In genomic region chr9:64926201-64926991, GRCm38 (mm10) we compare ENCODE assay signal across 8 mouse cellular contexts. TPM values are rescaled to one million over a fixed set of nuclear protein-coding genes. Genes with fewer than 3 reads are reported as not detected.
DNase-seq lines count a peak whose midpoint lies in the region; ATAC-seq and TF ChIP-seq lines count a peak whose summit lies in the region.

No protein-coding gene starts in this region.

- no peaks in the 10 kb centered on the region for H3K9me3 ChIP-seq in midbrain, embryonic 15.5 days
- H3K9me3 ChIP-seq in midbrain, embryonic 10.5 days (replicated peaks) = no peaks in the 10 kb centered on the region

- TF ChIP-seq POLR2A in myocyte (IDR thresholded peaks at IDR 0.05; ENCODE audit: insufficient read length, low read depth) = no peak
- no peak for TF ChIP-seq POLR2A in thymus, adult 2 months (IDR thresholded peaks at IDR 0.05; ENCODE audit: control insufficient read depth, extremely low read depth, insufficient read depth, low read length, poor library complexity)

- H3K4me1 ChIP-seq in midbrain, embryonic 15.5 days = peaks cover 4% of the 10 kb centered on the region; the same call in 1 of the 2 replicates
- no peaks in the 10 kb centered on the region for H3K4me1 ChIP-seq in midbrain, embryonic 10.5 days
- no peaks in the 10 kb centered on the region for H3K4me1 ChIP-seq in thymus, adult 2 months (replicated peaks; ENCODE audit: control insufficient read depth, insufficient read depth, low read length)

- DNase-seq in midbrain, embryonic 10.5 days (ENCODE audit: low spot score) = no peak
- peak; percentile 41 for DNase-seq in cerebellum, adult 11 months
- peak; percentile 32 to 59 for DNase-seq in frontal cortex, postnatal 25 days (ENCODE audit: low spot score in 2 of 2)
- peak; percentile 58 to 71 for DNase-seq in layer of hippocampus, postnatal 25 days (ENCODE audit: extremely low spot score in 1 of 2, low spot score in 1 of 2)
- DNase-seq in spleen, postnatal 14 days (ENCODE audit: low spot score in 2 of 2) = no peak
- no peak for DNase-seq in thymus, adult 2 months

- H3K9ac ChIP-seq in midbrain, embryonic 15.5 days = no peak overlapping the region

- H3K27ac ChIP-seq in midbrain, embryonic 15.5 days = 0 out of 2 replicates have a peak overlapping the region, but pooled peaks have one; percentile 7
- H3K27ac ChIP-seq in midbrain, embryonic 10.5 days (replicated peaks) = no peak overlapping the region
- no peak overlapping the region for H3K27ac ChIP-seq in thymus, adult 2 months (ENCODE audit: control insufficient read depth, insufficient read depth, low read length)

- H3K79me2 ChIP-seq in myocyte (ENCODE audit: control insufficient read depth, insufficient read depth) = no peaks in the 10 kb centered on the region

- no peak overlapping the region for H3K4me3 ChIP-seq in midbrain, embryonic 15.5 days
- no peak overlapping the region for H3K4me3 ChIP-seq in midbrain, embryonic 10.5 days
- no peak overlapping the region for H3K4me3 ChIP-seq in myocyte
- H3K4me3 ChIP-seq in thymus, adult 2 months (ENCODE audit: control insufficient read depth, insufficient read depth, low read length) = no peak overlapping the region

- 75% methylated on average over 8 of the region's 8 CpGs for WGBS in midbrain, embryonic 15.5 days
- 88% methylated on average over 8 of the region's 8 CpGs for WGBS in midbrain, embryonic 10.5 days
- 59% methylated on average over 8 of the region's 8 CpGs for WGBS in thymus, adult 2 months

- H3ac ChIP-seq in myocyte (ENCODE audit: control insufficient read depth, insufficient read length) = no peak overlapping the region

- no peak for TF ChIP-seq CTCF in thymus, adult 2 months (IDR thresholded peaks at IDR 0.05; ENCODE audit: borderline replicate concordance, control insufficient read depth, extremely low read depth, insufficient read depth, low read length, poor library complexity)

- H3K27me3 ChIP-seq in midbrain, embryonic 15.5 days (replicated peaks) = no peaks in the 10 kb centered on the region
- no peaks in the 10 kb centered on the region for H3K27me3 ChIP-seq in midbrain, embryonic 10.5 days (ENCODE audit: low read depth, poor library complexity, severe bottlenecking)
- peaks cover 7% of the 10 kb centered on the region for H3K27me3 ChIP-seq in myocyte (ENCODE audit: control insufficient read depth, insufficient read depth, insufficient read length)
- H3K27me3 ChIP-seq in thymus, adult 2 months (ENCODE audit: control insufficient read depth, insufficient read depth, low read length) = no peaks in the 10 kb centered on the region

- no peaks in the 10 kb centered on the region for H3K36me3 ChIP-seq in midbrain, embryonic 15.5 days (replicated peaks)
- no peaks in the 10 kb centered on the region for H3K36me3 ChIP-seq in midbrain, embryonic 10.5 days
- H3K36me3 ChIP-seq in myocyte (ENCODE audit: control insufficient read depth, insufficient read depth) = no peaks in the 10 kb centered on the region
- H3K36me3 ChIP-seq in thymus, adult 2 months (ENCODE audit: control insufficient read depth, insufficient read depth, low read length) = no peaks in the 10 kb centered on the region

- H3K4me2 ChIP-seq in midbrain, embryonic 15.5 days = no peak overlapping the region
- peak overlapping the region; percentile 8 for H3K4me2 ChIP-seq in myocyte (ENCODE audit: low read depth)

- ATAC-seq in midbrain, embryonic 15.5 days (replicated peaks) = no peak; the same call in 1 of the 2 replicates

TF ChIP-seq in myocyte, 11 proteins besides CTCF, POLR2A, EP300 and RAD21:
- no peak for TF ChIP-seq CEBPB (IDR thresholded peaks at IDR 0.05; ENCODE audit: insufficient read depth, poor library complexity, severe bottlenecking)
- TF ChIP-seq POLR2AphosphoS2 (IDR thresholded peaks at IDR 0.05; ENCODE audit: insufficient read length, low read depth) = peak; percentile 51

RNA-seq across cellular contexts. Expression of gene Slc24a1, which starts 25.0 kb away (rescaled TPM):
- polyA plus RNA-seq in midbrain, embryonic 15.5 days (2015; fragmentation: Nextera tagmentation; extraction: Ambion mirVana) = 0.05 TPM in 1 of 2 replicates, not detected in the other
- 0.02 TPM in 1 of 2 replicates, not detected in the other for polyA plus RNA-seq in midbrain, embryonic 10.5 days (2016; fragmentation: Nextera tagmentation; extraction: Ambion mirVana)
- total RNA-seq in layer of hippocampus, postnatal 25 days (2021) = under 1 TPM; 0.12 to 0.16 TPM
- polyA plus RNA-seq in myocyte (2012; fragmentation: generic; extraction: Trizol) = 0.01 TPM
- polyA plus RNA-seq in thymus, adult 2 months (2012; rRNA removed) = 0.05 TPM in 1 of 2 replicates, not detected in the other

RNA-seq across cellular contexts. Expression of gene Ints14, which starts 34.3 kb away (rescaled TPM):
- polyA plus RNA-seq in midbrain, embryonic 15.5 days (2015; fragmentation: Nextera tagmentation; extraction: Ambion mirVana) = 36.2 and 38.3 TPM in 2 replicates
- 69.7 and 74.0 TPM in 2 replicates for polyA plus RNA-seq in midbrain, embryonic 10.5 days (2016; fragmentation: Nextera tagmentation; extraction: Ambion mirVana)
- 10 to 100 TPM; 21.6 to 23.2 TPM for total RNA-seq in layer of hippocampus, postnatal 25 days (2021)
- polyA plus RNA-seq in myocyte (2012; fragmentation: generic; extraction: Trizol) = 19.4 TPM
- 24.0 and 28.3 TPM in 2 replicates for polyA plus RNA-seq in thymus, adult 2 months (2012; rRNA removed)

Comparison
In these comparisons a context has a peak if more than half of its experiments do, and no peak if none do; other contexts are left out.
1. DNase-seq: peak in cerebellum, adult 11 months (single experiment), frontal cortex, postnatal 25 days (2 of 2) and layer of hippocampus, postnatal 25 days (2 of 2); none in midbrain, embryonic 10.5 days (single experiment), spleen, postnatal 14 days (0 of 2) and thymus, adult 2 months (single experiment).